In genomic region chr11:81612798-81613540, GRCm38 (mm10) we compare ENCODE assay signal across 8 mouse cellular contexts.
DNase-seq lines count a peak whose midpoint lies in the region; ATAC-seq and TF ChIP-seq lines count a peak whose summit lies in the region.

No protein-coding gene starts in this region.

- WGBS in embryonic facial prominence, embryonic 15.5 days, result 4% methylated on average over 17 of the region's 17 CpGs
- 4% methylated on average over 17 of the region's 17 CpGs for WGBS in heart, embryonic 11.5 days (ENCODE audit: insufficient replicate concordance)
- WGBS in kidney, embryonic 15.5 days, result 2% methylated on average over 17 of the region's 17 CpGs
- WGBS in limb, embryonic 14.5 days, result 3% methylated on average over 17 of the region's 17 CpGs

- no peaks in the 10 kb centered on the region for H3K9me3 ChIP-seq in embryonic facial prominence, embryonic 15.5 days (replicated peaks)
- no peaks in the 10 kb centered on the region for H3K9me3 ChIP-seq in heart, embryonic 11.5 days (replicated peaks; ENCODE audit: control insufficient read depth, low read length)
- no peaks in the 10 kb centered on the region for H3K9me3 ChIP-seq in kidney, embryonic 15.5 days (replicated peaks)
- no peaks in the 10 kb centered on the region for H3K9me3 ChIP-seq in limb, embryonic 14.5 days (ENCODE audit: control insufficient read depth, low read length)

- peak overlapping the region; percentile 52 for H3K4me2 ChIP-seq in embryonic facial prominence, embryonic 15.5 days (replicated peaks)
- H3K4me2 ChIP-seq in heart, embryonic 11.5 days, result peak overlapping the region; percentile 52
- H3K4me2 ChIP-seq in kidney, embryonic 15.5 days, result peak overlapping the region; percentile 68
- H3K4me2 ChIP-seq in limb, embryonic 14.5 days (replicated peaks; ENCODE audit: low read depth, low read length, severe bottlenecking), result peak overlapping the region; percentile 46

- TF ChIP-seq POLR2A in bone marrow macrophage, adult 2 months (IDR thresholded peaks at IDR 0.05; ENCODE audit: borderline replicate concordance, low read depth, low read length), result no peak
- TF ChIP-seq POLR2A in limb, embryonic 14.5 days (IDR thresholded peaks at IDR 0.05; ENCODE audit: borderline replicate concordance, extremely low read depth, insufficient read depth, insufficient read length), result no peak

- no peaks in the 10 kb centered on the region for H3K4me1 ChIP-seq in bone marrow macrophage, adult 2 months (ENCODE audit: control insufficient read depth, insufficient read depth, low read length)
- H3K4me1 ChIP-seq in embryonic facial prominence, embryonic 15.5 days, result peaks cover 17% of the 10 kb centered on the region
- H3K4me1 ChIP-seq in heart, embryonic 11.5 days (ENCODE audit: control insufficient read depth, insufficient read depth, low read length), result 0 out of 2 replicates have a peak, but pooled peaks cover 3% of the 10 kb centered on the region
- H3K4me1 ChIP-seq in kidney, embryonic 15.5 days, result peaks cover 23% of the 10 kb centered on the region
- H3K4me1 ChIP-seq in limb, embryonic 14.5 days (ENCODE audit: control insufficient read depth, insufficient read depth, low read length), result 0 out of 2 replicates have a peak, but pooled peaks cover 8% of the 10 kb centered on the region

- H3K9ac ChIP-seq in embryonic facial prominence, embryonic 15.5 days, result no peak overlapping the region
- H3K9ac ChIP-seq in heart, embryonic 11.5 days (ENCODE audit: low read depth, low read length), result no peak overlapping the region
- H3K9ac ChIP-seq in kidney, embryonic 15.5 days, result 0 out of 2 replicates have a peak overlapping the region, but pooled peaks have one; percentile 38
- peak overlapping the region; percentile 44 for H3K9ac ChIP-seq in limb, embryonic 14.5 days (ENCODE audit: low read depth, low read length, severe bottlenecking)

- peak; percentile 70 for DNase-seq in A20 (ENCODE audit: low read depth, low spot score)
- peak; percentile 80 for DNase-seq in limb, embryonic 14.5 days (ENCODE audit: low spot score)
- DNase-seq in monocyte, adult 2 months (ENCODE audit: low read depth in 1 of 2, low spot score in 2 of 2), result peak; percentile 18 to 35
- peak; percentile 11 to 53 for DNase-seq in spleen, postnatal 14 days (ENCODE audit: low spot score in 2 of 2)

- H3K27me3 ChIP-seq in embryonic facial prominence, embryonic 15.5 days, result peaks cover 25% of the 10 kb centered on the region
- peaks cover 22% of the 10 kb centered on the region for H3K27me3 ChIP-seq in heart, embryonic 11.5 days (ENCODE audit: control insufficient read depth, insufficient read depth, low read length)
- H3K27me3 ChIP-seq in kidney, embryonic 15.5 days, result peaks cover 24% of the 10 kb centered on the region
- peaks cover 14% of the 10 kb centered on the region for H3K27me3 ChIP-seq in limb, embryonic 14.5 days (ENCODE audit: control insufficient read depth, insufficient read depth, low read length)

- no peak overlapping the region for H3K4me3 ChIP-seq in bone marrow macrophage, adult 2 months (ENCODE audit: insufficient read depth, low read length)
- peak overlapping the region; percentile 31 for H3K4me3 ChIP-seq in embryonic facial prominence, embryonic 15.5 days (replicated peaks)
- H3K4me3 ChIP-seq in heart, embryonic 11.5 days (ENCODE audit: low read depth, low read length), result peak overlapping the region; percentile 25
- peak overlapping the region; percentile 37 for H3K4me3 ChIP-seq in kidney, embryonic 15.5 days (replicated peaks)
- peak overlapping the region; percentile 18; the same call in 1 of the 2 replicates for H3K4me3 ChIP-seq in limb, embryonic 14.5 days (replicated peaks; ENCODE audit: low read length)

- no peak overlapping the region for H3K27ac ChIP-seq in bone marrow macrophage, adult 2 months (ENCODE audit: insufficient read depth, low read depth, low read length)
- no peak overlapping the region for H3K27ac ChIP-seq in embryonic facial prominence, embryonic 15.5 days (replicated peaks)
- H3K27ac ChIP-seq in heart, embryonic 11.5 days (ENCODE audit: low read depth, low read length), result no peak overlapping the region
- H3K27ac ChIP-seq in kidney, embryonic 15.5 days, result no peak overlapping the region
- no peak overlapping the region for H3K27ac ChIP-seq in limb, embryonic 14.5 days (replicated peaks; ENCODE audit: low read depth, low read length)

- no peaks in the 10 kb centered on the region for H3K36me3 ChIP-seq in embryonic facial prominence, embryonic 15.5 days
- H3K36me3 ChIP-seq in heart, embryonic 11.5 days (ENCODE audit: control insufficient read depth, insufficient read depth, low read length), result no peaks in the 10 kb centered on the region
- H3K36me3 ChIP-seq in kidney, embryonic 15.5 days, result no peaks in the 10 kb centered on the region
- no peaks in the 10 kb centered on the region for H3K36me3 ChIP-seq in limb, embryonic 14.5 days (ENCODE audit: control insufficient read depth, insufficient read depth, low read length)

- peak; percentile 72 for TF ChIP-seq CTCF in bone marrow macrophage, adult 2 months (IDR thresholded peaks at IDR 0.05; ENCODE audit: low read depth, low read length)

- no peak for ATAC-seq in embryonic facial prominence, embryonic 15.5 days (ENCODE audit: insufficient number of reproducible peaks, low FRiP score, low TSS enrichment, low read depth)
- no peak for ATAC-seq in heart, embryonic 11.5 days (replicated peaks; ENCODE audit: insufficient number of reproducible peaks, low FRiP score, low TSS enrichment)
- no peak; the same call in 1 of the 2 replicates for ATAC-seq in kidney, embryonic 15.5 days (replicated peaks; ENCODE audit: low FRiP score)
- no peak for ATAC-seq in limb, embryonic 14.5 days (ENCODE audit: low FRiP score, low read depth)

Comparison
In these comparisons a context has a peak if more than half of its experiments do, and no peak if none do; other contexts are left out.
1. DNase-seq: peak in every context shown above with its lines; median percentile 80 in limb, embryonic 14.5 days; 70 in A20; 32 in spleen, postnatal 14 days; 26 in monocyte, adult 2 months.
2. H3K9ac ChIP-seq: peak in kidney, embryonic 15.5 days (single experiment) and limb, embryonic 14.5 days (single experiment); none in embryonic facial prominence, embryonic 15.5 days (single experiment) and heart, embryonic 11.5 days (single experiment).
3. Peak in every context shown above with its lines, with median percentiles within 50 percentile points of each other: H3K4me2 ChIP-seq.